Mouse (Mus musculus): ENCODE measurements around the gene Fam178b.
"Not testable (repeated sequence)": the region's sequence is repeated elsewhere in the genome, so short reads cannot be mapped to it uniquely, and the experiment has no call there.

The Fam178b gene

DNA sequence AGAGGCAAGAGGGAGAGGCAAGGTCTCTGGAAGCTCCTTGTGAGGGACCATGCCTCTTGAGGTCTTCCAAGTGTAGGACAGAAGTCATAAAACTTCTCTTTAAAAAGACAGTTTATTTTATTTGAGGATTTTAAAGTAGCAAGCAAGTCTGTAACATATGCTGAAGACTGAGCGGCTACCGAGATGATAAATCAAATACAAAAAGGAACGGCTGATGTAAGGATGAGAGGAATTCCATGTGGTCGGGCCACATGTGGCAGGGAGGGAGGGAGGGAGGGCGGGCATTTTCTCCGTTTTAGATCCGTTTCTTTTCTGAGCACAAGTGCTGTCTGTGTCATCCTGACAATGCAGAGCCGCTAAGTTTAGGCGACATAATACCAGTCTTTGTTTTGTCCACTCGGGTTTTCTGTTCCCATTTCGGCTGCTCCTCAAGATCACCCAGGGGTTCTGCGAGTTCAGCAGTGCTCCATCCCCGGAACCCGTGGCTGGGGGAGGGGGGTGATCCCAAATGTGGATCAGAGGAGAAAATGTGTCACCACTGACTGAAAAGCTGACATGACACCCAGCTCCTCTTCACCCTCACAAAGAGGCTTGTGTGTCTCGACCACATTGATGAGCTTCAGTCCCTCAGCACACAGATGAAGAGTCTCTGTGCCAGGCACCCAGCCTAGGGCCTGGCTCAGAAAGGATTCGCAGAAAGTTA, 10.2 kb downstream of the Fam178b start:
- no peak for DNase-seq (ENCODE audit: low spot score in 2 of 2)

DNA sequence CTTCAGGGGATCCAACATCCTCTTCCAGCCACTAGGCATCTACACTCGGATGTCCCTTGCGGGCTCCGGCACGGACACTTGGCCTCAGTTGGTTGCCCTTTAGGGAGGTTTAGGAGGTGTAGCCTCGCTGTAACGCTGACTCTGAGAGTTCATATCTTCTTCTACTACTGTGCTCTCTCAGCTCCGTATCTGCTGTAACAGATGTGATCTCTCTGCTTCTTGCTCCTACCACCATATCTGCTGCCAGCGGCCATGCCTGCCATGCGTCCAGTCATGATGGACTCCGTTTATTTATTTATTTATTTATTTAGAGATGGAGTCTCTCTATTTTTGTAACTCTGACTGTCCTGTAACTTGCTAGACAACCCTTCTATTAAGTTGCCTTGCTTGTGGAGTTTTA, 11.7 kb downstream of the Fam178b start:
- no peak for DNase-seq (ENCODE audit: low spot score in 2 of 2)

DNA sequence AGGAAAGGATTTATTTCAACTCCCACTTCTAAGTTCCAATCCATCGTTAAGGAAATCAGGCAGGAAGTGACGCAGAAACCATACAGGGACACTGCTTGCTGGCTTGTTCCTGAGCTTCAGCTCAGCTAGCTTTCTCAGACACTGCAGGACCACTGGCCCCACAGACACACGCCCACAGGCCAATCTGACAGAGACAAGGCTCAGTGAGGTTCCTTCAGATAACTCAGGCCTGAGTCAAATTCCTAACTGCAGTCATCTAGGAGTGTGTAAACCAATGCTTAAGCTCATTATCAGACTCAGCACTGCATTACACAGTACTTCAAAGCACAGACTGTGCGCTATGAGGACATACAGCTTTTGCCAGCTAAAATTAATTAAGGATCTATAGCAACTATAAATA, 12.7 kb downstream of the Fam178b start:
- DNase-seq (ENCODE audit: low spot score in 2 of 2): no peak

DNA sequence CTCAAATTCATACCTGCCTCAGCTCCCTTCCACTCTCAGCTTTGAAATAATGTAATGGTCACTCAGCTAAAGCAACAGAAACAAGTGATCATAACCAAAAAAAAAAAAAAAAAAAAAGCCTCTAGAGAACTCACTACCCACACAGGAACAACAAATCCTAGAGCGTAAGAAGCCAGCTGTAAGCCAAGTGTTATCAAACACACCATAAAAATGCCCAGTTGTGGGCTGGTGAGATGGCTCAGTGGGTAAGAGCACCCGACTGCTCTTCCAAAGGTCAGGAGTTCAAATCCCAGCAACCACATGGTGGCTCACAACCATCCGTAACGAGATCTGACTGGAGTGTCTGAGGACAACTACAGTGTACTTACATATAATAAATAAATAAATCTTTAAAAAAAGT, 15.0 kb downstream of the Fam178b start:
- not testable (repeated sequence) for DNase-seq (ENCODE audit: low spot score in 2 of 2)

DNA sequence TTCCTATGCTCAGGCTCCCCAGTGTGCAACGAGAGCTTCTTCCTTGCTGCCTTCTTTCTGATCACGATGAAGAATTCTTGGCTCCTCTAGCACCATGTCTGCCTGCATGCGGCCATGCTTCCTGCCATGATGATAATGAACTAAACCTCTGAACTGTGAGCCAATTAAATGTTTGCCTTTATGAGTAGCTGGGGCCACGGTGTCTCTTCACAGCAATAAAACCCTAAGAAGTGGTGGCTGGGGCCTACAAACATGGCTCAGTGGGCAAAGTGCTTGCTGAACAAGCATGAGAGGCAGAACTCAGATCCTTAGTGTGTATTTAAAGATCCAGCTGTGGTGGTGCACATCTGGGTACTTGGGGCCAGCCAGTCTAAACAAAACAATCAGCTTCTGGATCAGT, 17.0 kb downstream of the Fam178b start:
- DNase-seq (ENCODE audit: low spot score in 2 of 2): no peak

DNA sequence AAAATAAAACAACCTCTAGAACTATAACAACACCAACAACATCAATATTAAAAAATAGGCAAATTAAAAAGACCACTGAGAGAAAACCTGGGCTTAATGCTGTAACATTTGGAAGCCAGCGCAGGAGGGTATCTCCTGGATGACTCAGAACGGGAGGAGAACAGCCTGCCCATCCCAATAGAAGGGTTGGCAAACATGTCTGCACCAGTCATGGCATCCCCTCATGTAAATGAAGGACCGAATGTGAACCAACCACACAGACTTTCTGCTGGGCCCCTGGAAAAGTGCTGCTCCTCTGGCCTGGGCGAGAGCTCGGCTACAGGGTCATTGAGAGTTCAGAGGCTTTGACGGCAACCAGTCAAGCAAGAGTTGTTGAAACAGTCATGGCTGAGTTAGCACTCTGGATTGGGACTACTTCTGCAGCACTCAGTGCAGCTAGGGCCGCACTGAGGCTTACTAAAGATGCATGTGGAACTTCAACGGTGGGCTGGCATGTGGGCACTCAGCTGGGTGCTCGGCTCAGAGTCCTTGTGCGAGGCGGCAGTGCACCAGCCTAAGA, 17.7 kb downstream of the Fam178b start:
- no peak for DNase-seq (ENCODE audit: low spot score in 2 of 2)

DNA sequence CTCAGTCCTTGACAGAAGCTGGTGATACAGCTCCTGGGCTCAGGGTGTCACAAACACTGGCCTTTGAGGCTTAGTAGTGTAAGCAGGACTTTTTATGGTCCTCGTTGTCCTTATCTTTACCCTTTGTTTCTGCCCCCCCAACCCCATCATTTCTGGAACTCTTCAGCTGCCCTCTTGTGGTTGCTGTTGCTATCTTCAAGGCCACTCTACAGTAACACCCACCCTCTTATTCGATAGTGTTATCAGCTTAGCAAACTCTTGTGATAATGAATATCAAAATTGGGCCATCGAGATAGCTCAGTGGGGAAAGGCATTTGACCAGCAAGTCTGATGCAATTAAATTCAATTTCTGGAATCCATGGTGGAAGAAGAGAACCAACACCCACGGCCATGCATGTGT, 18.5 kb downstream of the Fam178b start:
- DNase-seq (ENCODE audit: low spot score in 2 of 2): no peak

DNA sequence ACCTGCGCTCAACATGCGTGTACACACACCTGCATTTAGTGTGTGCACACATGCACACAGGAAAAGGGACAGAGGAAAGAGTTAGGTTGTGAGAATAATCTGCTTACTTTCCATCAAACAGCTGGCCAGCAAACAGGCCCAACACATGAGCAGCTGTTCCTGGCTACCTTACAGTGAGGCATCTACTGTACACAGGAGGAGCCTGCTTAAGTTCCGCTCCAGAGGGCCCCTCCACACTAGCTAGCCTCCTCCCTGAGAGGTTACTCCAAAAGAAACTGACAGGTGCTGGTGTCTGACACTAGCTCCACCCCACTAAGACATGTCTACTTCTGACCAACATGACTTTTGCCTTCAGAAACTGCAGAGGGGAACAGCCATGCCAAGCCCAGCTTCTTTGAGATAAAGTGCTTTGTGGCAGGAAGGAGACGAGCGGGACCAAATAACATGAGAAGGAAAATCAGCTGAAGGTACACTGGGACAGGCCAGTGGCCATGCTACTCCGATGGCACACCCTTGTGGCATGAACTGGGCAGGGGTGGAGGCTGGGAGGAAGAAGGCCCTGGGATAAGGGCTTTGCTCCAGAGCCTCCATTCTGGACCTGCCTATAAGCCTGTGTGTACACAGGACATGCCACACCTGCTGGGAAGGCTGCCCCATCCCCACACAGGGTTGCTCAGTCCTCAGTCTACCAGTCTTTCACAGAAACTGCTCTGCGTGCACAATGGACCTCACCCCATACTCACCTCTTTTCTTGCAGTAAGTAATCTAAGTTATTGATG, 24.2 kb downstream of the Fam178b start:
- no peak for DNase-seq (ENCODE audit: low spot score in 2 of 2)

DNA sequence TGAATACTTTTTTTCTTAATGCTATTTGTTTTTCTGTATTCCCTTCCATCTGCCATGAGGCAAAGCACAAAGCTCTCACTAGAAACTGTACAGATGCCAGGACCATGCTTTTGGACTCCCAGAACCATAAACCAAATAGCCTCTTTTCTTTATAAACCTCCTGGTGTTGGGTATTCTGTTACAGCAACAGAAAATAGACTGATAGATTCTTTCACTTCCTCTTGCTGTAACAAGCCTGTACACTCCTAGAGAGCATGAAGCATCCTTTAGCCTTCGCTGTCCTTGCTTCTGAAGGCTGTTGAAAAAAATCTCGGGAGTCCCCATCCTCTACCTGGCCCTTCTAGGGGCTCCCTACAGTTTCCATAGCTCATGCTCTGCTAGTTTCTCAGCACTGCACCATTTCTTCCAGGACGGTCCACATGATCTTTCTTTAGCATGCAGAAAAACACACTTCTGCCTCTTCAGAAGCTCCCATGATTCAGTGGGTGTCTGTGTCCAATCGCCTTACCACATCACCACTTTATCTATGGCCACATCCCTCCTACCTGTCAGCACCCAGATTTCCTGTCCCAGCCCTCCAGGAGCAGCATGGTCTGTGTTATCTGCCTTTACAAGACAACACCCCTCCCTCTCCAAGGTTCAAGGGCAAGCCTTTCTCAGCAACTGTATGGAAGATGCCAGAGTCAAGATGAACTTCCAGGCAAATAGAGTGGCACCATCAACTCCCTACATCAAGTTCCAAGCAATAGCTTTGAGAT, 25.1 kb downstream of the Fam178b start:
- no peak for DNase-seq (ENCODE audit: low spot score in 2 of 2)

DNA sequence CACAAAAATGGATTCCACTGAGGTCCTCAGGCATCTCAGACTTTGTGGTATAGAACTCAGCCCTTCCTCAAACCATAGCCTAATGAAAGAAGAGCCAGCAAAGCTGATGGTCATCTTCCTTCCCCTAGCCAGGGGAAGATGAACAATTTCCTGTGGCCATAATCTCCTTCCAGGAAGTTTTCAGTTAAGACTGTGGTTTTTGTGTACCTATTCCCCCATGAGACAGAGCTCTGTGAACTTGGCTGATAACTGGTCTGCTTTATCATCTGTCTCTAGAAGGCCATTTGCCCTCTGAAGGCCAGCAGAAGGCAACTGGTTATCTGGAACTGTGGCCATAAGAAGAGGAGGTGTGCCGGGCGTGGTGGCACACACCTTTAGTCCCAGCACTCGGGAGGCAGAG, 26.8 kb downstream of the Fam178b start:
- DNase-seq (ENCODE audit: low spot score in 2 of 2): no peak

DNA sequence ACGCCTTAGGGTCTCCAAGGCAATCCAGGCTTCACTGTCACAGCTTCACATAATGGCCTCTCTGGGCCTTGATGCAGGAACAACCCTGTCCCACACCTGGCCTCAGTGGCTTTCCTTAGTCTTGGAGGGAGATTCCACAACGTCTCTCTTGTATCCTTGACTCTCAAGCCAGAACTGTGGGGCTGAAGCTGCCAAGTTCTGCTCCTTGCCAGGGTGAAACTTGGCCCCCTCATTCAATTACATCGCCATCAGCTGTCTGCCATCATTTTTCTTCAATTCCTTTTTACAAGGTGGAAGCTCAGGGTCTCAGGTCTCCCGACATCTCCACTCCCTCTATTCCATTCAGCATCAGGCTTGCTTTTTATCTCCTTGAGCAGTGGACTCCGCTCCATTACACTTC, 27.9 kb downstream of the Fam178b start:
- no peak for DNase-seq (ENCODE audit: low spot score in 2 of 2)

DNA sequence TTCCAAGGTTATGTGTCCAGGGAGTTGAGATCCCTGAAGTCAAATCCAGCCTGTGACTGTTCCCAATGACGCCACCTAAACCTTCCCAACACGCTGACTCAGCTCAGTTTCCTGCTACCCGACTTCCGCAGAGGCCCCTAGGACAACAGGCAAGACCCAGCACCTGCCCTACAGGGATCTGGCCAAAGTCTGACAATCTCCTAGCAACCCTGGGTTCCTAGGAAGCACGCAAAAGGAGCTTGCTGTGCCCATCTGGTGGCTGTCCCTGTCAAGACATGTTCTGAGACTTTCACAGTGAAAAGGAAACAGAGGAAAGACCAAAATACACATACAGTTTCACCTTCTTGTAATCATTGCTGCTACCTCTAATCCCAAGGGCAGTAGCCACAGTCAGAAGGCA, 35.4 kb downstream of the Fam178b start:
- no peak for DNase-seq (ENCODE audit: low spot score in 2 of 2)

DNA sequence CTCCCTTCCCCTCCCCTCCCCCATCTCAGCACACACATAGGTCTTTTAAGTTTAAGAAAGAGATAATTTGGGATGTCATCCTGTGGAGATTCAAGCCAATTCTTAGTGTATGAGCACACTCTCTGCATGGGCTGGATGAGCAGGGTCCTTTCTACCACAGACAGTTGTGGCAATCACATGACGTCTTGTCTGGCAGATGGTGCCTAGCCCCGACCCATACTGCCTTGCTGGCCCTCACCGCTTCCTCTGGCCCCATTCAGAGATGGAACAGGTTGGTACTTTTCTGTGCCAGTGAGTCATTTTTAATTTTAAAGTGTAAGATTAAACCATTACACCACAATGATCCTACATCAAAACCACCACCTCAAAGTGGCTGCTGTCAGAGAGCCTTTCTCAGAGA, 36.7 kb downstream of the Fam178b start:
- DNase-seq (ENCODE audit: low spot score in 2 of 2): no peak

DNA sequence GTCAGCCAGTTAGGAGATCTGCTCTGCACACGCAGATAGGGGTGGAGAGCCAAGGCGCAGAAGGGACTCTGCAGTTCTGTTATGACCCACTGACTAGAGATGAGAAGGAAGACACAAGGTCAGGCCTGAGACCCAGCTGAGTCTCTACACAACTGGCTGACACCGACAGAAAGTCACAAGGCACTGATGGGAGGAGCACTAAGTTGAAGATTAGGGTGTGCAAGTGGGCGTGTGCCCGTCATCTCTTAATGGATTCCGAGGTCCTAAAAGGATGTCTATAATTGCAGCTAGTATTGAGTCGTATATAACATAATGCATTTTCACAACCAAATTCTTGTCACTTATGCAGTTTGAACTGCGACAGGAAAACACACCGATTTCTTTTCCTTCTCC, 38.4 kb downstream of the Fam178b start:
- no peak for DNase-seq (ENCODE audit: low spot score in 2 of 2)

DNA sequence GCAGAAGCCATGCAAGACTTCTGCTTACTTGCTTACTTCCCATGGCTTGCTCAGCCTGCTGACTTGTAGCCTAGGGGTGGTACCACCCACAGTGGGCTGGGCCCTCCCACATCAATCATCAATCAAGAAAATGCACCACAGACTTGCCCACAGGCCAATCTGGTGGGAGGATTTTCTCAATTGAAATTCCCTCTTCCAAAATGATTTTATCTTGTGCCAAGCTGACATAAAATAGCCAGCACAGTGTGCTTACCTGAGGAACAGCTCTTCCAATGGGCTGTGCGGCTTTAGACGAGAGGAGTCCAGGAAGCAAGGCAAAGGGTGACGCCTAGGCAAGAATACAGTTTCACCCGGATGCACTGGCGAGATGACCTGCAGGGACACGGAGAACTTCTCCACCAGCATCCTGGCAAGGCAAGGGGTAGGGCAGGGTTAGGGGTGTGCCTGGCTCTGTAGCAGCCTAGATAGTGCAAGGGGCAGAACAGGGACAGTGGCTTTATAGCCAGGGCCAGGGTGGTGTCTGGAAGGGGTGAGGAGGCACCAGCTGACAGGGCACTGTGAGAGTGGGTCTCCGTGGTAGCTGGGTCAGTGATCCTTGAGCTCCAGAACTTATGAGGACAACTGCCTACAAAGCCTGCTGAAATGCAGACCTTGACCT, 38.9 kb downstream of the Fam178b start:
- DNase-seq (ENCODE audit: low spot score in 2 of 2): no peak

DNA sequence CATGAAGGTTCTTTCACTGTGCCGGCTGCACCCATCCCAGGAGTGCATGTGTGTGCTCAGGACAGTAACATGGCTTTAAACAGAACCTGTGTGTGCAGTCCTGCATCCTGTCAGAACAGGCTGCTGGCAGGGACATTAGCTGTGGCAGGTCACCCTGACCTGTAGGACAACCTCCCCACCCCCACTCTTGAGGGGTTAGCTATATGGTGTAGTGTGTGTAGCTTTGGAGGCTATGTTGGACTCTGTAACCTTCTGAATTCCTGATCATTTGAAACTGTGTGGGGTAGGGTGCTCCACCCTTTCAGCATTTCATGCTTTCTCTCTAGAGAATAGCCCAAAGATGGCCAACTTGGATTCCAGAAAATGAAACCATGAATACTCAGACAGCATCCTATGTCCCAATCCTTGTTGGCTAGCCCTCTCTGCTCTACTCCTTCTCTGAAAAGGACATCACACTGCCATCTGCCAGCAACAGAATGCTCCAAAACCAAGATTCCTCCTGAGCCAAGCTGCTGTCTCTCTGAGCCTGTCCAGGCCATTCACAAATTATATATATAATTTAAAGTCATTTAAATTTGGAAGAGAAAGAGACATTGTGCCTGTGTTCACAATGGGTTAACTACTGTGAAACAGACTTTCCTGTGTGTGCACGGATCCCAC, 47.0 kb downstream of the Fam178b start:
- DNase-seq (ENCODE audit: low spot score in 2 of 2): no peak

DNA sequence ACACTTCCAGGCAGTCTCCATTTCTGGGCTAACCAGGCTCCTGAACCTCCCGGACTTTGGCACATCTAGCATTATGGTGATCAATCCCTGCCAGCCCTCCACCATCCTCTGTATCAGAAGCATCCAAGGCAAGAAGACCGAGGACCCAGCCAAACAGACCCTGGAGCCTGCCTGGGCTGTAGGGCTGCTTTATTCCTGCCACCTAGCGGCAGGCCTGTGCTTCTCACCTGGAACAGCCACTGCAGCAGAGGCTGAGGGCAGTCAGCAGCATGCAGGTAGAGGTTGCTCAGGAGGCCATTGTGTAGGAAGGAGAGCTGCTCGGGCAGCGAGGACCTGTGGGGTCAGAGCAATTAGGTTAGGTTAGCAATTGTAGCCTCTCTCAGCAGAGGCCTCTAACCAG, 48.0 kb downstream of the Fam178b start:
- peak; percentile 12 to 61 for DNase-seq (ENCODE audit: low spot score in 2 of 2)

DNA sequence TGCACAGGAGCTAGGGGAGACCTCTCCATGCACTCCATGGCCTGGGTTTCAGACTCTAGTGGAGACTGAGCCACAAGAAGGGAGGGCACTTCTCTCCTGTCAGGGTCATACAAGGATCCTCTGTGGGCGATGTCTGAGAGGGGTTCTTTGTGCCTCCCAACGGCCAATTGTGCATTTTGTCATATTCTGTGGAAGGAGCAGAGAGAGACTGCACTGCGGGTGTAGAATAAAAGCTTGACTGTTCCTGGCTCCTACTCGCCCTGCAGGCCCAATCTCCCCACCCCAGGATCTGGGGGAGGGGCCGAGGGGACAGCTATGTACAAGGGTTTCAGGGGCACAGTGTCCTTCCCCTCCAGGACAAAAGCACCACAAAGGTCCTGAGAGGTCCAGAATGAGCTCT, 49.1 kb downstream of the Fam178b start:
- DNase-seq (ENCODE audit: low spot score in 2 of 2): no peak

DNA sequence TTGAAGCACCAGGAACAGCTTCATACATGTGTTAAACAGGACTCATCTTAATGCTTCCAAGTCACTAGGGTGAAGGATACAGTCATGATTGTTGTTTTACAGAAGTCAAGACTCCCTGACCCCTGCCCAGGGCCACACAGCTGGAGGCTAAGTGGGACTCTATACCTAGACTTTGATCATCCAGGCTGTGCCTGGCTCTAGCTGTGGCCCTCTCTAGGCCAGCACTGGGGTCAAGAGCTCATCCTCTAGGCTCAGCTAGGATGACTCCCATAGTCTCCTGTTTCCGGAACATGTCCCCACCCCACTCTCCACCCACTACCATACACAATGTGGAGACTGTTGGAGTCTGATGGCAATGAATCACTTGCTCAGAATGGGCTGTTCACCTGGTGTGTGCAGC, 50.1 kb downstream of the Fam178b start:
- no peak for DNase-seq (ENCODE audit: low spot score in 2 of 2)

DNA sequence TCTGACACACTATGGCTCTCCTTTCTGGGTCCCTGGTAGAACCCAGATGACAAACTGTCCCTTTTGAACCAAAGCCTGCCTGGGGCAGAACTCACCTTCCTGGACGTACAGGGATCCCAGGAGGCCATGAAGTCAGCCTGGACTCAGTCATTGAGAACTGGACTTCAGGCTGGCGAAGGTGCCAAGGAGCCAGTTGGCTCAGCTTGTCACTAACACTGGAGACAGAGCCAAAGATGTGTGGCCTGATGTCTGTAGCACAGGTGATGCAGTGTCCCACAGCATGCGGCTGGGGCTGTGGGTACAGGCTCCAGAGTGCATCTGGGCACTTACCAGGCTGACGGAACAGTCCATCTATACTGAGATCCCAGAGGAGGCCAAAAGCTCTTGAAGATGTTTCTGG, 50.9 kb downstream of the Fam178b start:
- no peak for DNase-seq (ENCODE audit: low spot score in 2 of 2)

DNA sequence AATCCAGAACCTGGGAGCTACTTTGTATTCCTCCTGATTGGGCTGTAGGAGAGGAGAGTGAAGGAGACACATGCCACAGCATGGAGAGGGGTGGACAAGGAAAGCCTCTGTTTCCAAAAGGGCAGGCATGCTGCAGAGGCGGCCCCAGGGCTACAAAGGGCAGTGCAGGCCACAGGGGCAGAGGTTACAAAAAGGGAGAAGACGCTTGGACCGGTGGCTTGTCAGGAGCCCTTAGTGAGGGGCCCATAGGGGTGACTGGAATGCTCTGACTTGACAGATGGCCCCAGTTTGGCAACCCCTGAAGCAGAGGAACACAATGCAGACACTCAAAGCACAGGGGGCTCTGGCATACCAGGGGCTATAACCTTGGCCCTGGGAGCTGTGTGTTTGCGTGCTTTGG, 51.6 kb downstream of the Fam178b start:
- DNase-seq (ENCODE audit: low spot score in 2 of 2): no peak
